Mouse (Mus musculus): ENCODE measurements around the gene Muc1.

Muc1 gene

DNA sequence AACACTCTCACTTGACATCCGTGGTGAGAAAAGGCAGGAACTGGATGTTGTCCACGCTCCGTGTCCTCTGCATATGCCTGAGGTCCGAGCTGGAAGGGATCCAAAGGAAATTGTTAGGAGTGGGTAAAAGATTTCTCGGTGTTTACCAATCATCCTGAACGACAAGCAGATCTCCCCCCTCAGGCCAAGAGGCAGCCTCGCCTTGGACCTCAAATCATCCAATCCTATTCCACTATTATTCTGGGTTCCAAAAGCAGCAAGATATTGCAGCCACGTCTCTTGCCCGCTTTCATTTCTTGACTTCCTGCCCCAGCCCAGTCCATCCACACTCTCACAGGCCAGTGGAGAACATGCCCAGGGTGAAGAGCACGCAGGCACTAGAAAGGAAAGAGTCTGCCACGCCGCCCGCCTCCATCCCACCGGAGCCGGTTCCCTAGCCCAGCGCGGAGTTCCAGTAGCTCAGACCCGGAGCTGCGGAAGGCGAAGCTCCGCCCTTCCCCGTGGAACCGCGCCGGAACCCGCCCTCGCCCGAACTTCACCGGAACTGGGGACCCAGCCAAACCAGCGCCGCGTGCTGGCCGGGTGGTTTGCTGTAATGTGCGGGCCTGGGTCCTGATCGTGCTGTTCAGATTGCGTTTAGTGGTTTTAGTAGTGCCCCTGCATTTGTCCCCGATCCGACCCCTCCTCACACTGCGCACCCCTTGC lies 41.3 kb downstream of the Muc1 start, which contains the start of gene Slc50a1:
Slc50a1 (minus strand) TSS at position 520 of the 705 bp plus-strand sequence.
- peak; percentile 76 for DNase-seq (ENCODE audit: extremely low spot score)

DNA sequence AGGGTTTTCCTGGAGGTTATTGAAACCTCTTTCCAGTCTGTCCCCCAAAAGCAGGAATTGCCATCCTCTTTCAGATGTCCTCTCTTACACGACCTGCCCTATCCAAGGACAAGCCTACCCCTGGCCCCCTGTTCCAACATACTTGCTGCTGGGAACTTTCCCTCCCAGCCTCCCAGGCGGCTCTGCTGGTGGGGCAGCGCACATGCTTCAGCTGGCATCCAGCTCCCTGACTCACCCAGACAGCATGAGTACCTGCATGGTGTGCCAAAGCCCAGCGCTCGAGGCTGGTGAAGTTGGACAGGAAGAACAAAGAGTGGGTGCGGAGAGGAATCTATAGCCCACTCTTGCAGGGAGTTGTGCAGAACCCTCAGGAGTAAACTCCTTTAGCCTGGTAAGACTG lies 42.0 kb downstream of the Muc1 start:
- DNase-seq (ENCODE audit: extremely low spot score): no peak

DNA sequence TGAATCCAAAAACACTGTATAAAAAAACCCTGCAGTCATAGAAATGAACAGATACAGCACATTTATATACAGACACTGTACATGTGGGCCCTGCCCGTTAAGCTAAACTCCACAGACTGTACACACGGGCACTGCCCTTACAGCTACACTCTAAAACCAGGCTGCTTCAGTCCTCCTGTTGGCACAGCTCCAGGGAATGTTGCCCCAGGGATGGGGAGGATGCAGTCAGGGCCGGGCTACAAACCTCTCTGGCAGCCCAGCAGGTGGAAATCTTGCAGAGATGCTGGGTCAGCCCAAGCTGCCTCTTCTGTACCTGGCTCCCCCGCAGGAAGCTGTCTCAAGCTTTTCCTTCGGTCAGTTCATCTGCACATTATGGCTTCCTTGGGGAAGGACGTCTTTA lies 42.9 kb downstream of the Muc1 start:
- no peak for DNase-seq (ENCODE audit: extremely low spot score)

DNA sequence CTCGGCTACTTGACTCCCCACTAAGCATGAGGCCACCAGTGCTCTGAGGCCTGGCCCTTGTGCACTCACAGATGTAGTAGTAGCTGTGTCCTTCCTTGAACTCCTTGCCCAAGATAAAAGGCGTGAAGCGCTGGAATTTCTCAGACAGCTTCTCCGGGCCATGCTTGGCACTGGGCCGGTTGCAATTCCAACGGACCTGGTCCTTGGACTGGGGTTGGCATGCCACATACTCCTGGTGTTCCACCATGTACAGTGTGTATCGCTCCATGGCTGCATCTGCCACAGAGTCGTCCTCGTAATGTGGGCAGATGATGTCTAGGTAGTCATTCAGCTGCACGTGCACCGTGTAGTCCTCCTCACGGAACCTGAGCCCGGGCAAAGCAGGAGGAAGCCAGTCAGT lies 47.2 kb downstream of the Muc1 start:
- no peak for DNase-seq (ENCODE audit: extremely low spot score)

DNA sequence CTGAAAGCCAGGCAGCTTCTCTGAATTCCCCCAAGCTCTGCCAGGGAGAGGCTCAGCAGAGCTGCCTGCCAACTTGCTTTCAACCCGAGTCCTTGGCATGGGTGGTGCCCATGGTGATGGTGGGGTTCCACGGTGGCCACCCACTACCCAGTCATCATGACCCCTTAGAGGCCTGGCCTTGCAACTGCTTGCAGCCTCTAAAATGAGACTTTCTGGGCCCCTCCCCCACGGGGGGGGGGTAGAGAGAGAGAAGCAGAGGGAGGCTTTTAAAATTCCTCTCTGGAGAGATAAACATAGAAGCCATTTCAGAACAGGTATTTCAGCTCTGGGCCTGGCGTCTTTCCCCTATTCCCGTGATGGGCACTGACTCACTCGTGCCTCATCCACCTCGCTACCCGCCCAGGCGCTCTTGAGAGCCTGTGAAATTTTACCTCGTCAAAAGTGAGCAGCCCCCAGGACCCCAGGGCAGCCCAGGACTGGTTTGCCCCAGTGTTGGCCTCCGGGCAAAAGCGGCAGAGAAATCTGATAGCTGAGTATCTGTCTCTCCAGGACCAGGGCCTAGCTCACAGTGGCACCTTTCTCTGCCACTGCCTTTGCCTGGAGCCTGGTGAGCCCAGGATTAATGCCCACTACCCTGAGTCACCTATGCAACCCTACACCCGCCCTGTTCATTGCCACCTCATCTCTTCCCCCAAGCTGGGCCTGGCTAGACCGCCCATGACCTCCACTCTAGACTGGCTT lies 48.6 kb downstream of the Muc1 start:
- no peak for DNase-seq (ENCODE audit: extremely low spot score)

DNA sequence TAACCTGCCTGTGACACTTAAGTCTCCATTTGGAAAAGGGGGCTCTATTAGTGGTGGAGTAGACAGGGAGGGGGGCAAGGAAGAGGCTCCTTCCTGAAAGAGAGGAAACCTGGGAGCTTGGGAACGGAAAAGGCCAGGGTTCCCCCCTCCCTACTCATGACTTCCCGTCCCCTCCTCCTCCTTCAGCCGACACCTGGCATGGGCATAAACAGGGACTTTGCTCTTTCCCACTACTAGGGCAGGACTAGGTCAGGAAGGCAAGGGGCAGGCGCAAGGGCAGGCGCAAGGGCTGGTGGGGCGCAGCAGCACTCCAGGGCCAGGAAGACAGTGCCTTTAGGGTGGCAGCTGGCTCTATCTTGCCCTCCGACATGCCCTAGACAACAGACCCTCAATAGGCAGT lies 49.2 kb downstream of the Muc1 start:
- peak; percentile 18 for DNase-seq (ENCODE audit: extremely low spot score)

DNA sequence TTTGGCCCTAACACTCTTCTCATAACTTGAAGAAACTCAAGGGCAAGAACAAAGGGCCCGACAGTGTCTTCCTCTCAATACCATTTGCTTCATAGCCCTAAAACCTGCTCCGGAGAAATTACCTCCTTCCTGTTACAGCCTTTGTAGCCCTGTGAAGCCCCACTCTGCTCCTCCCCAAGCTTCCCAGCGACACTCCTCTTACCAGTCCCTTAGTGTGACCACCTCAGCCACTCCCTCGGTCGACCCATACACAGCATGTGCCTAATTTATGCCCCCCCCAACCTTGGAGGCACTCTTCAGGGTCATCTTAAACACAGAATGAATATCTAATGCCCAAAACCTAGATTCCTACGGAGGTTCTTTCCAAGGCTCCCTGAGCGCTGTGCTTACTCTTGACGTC lies 49.8 kb downstream of the Muc1 start:
- DNase-seq (ENCODE audit: extremely low spot score): no peak

DNA sequence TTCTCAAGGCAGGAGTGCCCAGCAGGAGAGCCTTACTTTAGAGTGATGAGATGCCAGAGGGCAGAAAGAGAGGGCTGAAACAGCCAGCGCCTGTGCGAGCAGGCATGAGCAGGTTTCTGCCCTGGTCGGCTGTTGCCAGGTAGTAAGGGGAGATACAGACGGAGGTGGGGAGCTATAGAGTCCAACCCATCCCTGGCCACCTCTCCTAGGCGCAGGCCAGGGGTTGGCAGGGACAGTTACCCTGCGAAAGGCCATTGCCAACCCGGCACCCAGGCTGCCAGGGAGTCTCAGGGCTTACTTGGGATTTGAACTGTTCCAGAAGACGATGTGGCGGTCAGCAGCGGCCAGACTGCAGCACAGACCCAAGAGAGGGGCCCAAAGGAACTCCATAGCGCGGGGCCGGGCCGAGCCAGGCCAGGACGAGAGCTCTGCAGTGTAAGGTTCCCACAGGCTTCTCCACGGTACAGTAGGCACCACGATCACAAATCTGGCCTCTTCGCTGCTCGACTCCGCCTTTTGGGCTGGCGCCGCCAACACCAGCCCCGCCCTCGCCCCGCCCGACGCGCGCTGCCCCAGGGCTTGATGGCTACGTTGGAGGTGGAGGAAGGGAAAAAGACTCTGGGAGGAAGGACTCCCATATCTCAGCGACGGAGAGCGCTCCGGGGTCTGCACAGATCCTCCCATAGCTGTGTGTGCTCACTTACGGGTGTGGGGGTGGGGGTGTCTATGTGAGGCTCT lies 50.5 kb downstream of the Muc1 start:
- peak; percentile 87 for DNase-seq (ENCODE audit: extremely low spot score)

DNA sequence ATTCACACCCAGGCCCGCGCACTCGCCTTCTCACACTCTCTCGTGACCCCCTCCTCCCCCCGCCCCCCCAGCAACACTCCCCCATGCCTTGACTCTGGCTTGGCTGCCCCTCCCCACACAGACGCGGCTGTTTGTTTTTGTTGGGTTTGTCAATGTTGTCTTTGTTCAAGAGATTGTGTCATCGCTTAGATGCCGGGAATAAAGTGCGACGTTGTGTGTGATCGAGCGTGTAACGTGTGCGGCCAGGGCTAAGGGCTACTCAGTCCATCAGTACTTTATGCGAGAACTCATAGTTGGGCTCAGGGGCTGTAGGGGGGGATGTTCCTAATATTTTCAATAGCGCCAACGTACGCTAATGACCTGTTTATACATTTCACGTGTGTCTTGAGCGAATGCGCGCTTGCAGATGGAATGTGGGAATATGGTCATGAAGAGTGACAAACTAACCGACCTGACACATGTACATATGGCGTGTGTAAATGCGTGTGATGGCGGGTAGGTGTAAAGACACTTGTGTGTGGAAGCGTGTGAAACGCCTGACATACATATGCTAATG lies 51.3 kb downstream of the Muc1 start:
- peak; percentile 40 for DNase-seq (ENCODE audit: extremely low spot score)

DNA sequence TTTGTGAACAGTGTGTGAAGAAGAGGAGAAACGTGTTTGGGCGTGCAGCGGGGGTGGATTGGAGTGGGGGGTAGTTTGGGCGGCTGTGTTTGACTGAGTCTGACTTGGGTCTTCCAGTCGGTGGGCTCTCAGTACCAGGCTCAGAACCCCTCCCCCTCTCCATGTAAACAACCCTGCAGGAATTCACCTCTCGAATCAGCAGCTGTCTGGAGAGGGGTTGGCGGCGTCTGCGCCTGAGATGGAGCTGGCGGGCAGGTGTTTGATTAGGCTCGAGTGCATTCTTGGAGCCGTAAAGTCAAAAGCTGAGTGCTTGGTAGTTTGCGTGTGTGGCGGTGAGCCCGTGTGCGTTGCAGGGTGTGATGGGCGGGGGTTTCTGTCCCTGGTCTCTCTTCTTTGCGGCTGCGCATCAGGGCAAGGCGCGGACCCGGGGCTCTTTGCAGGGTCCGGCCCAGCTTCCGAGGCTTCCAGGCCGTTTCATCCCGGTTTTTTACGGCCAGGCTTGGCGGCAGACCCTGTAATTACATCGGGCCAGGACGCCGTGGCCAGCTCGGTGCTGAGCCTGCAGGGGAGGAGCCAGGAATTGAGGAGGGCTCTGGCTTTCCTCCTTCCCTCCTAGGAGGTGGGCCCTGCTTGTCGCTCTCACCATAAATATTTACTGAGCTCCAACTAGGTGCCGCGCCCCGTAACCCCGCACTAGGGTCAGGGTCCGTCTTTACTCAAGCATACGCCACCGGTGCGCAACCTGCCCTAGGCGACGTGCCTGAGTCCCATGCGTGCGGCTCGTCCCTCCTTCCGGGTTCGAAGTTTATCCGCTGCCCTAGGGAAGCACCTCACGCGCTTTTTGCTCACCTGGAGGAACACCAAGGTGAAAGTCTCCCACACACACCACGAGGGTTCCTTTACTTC lies 52.0 kb downstream of the Muc1 start, which contains the start of gene Efna1:
Efna1 (minus strand) TSS at position 537 of the 906 bp plus-strand sequence.
- peak; percentile 63 for DNase-seq (ENCODE audit: extremely low spot score)

DNA sequence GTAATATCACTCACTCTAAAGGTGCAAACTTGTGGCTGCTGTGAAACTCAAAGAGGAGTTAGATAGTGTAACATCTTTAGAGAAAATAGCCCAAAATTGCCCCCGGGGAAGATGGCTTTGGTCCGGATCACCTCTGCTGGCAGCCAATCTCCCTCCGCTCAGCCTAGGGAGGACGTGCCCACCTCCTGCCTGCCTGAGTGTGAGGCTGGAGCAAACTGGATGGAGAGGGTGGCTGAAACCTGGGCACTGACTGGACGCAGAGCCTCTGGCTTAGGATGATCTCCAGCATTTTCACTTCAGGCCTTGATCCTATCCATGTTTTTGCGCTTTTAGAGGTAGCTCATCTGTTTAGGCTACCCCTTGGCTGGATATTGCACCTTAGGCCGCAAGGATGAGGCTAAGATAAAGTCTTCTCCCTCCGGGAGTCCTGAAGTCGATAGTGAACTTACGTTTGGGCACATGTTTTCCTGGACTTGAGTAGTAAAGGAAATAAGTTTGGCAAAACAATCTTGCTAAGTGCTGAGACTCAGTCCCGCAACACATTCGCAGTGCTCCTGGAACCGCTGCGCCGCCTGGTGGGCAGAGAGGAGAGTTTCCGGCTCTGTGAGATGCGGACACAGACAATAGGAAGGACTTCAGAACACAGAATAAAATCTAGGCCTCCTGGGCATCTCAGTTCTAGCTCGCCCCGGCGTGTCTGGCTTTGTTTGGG lies 52.9 kb downstream of the Muc1 start:
- peak; percentile 83 for DNase-seq (ENCODE audit: extremely low spot score)

DNA sequence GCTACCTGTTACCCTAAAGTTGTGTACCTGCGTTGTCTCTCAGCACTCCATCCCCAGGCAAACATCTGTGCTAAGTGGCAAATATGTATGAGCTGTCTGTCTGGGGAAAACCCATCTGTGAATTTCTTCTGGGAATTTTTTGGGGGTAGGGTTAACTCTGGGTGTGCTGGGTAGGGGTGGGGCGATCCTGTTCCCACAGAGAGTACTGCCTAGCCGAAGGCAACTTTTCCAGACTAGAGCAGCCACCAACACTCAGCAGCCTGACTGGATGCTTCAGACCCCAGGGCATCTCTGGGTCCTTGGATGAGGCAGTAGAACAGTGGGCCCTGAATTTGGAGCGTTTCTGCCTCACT lies 53.4 kb downstream of the Muc1 start:
- no peak for DNase-seq (ENCODE audit: extremely low spot score)
